Mouse (Mus musculus): ENCODE data around the gene Cobl. TPM values are rescaled to one million over a fixed set of nuclear protein-coding genes. Genes with fewer than 3 reads are reported as not detected.

Gene Cobl
- polyA plus RNA-seq, 1 experiment from 2014 or later = 12.0 TPM

GRCm38 (mm10) chr11:12336145-12336544, 128.6 kb downstream of the Cobl start:
- Histone ChIP-seq H3K27me3 (no peaks in the 10 kb centered on the region), H3K9ac (no peak overlapping the region), H3K9me3 (no peaks in the 10 kb centered on the region), H3K27ac (peak overlapping the region; percentile 34), H3K4me1 (peaks cover 18% of the 10 kb centered on the region), H3K4me2 (no peak overlapping the region), H3K4me3 (no peak overlapping the region), H3K36me3 (no peaks in the 10 kb centered on the region)
- 41% methylated on average over 12 of the region's 12 CpGs for WGBS
- peak; percentile 64 for ATAC-seq (ENCODE audit: borderline replicate concordance, extremely low read depth, low FRiP score, low TSS enrichment)

DNA sequence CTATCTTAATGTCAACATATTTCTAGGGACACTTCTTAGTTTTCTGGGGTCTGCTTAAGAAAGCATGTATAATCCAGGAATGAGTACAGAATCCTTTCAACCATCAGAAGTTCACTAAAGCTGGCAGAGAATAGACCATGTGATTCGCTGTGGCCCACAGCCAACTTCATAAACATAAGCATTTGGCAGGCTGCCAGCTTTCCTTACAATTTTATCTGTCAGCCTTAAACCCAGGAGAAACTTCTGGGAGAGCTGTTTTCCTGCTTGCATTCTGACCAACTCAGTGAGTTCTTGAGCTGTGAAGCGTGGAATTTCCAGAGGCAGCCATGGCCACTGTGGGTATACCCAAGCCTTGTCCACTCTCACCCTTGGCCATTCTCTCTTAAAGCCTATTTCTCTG, 132.8 kb downstream of the Cobl start:
- peak overlapping the region; percentile 87 for H3K27ac ChIP-seq
- H3K36me3 ChIP-seq = no peaks in the 10 kb centered on the region
- no peak overlapping the region for H3K4me2 ChIP-seq
- no peaks in the 10 kb centered on the region for H3K27me3 ChIP-seq
- H3K4me3 ChIP-seq = no peak overlapping the region
- 16% methylated on average over 2 of the region's 2 CpGs for WGBS
- H3K4me1 ChIP-seq = peaks cover 18% of the 10 kb centered on the region
- no peak overlapping the region for H3K9ac ChIP-seq
- ATAC-seq (ENCODE audit: borderline replicate concordance, extremely low read depth, low FRiP score, low TSS enrichment) = peak; percentile 88
- no peaks in the 10 kb centered on the region for H3K9me3 ChIP-seq

GRCm38 (mm10) chr11:12321445-12321844, 143.3 kb downstream of the Cobl start:
- H3K4me1 ChIP-seq = 0 out of 2 replicates have a peak, but pooled peaks cover 9% of the 10 kb centered on the region
- no peak overlapping the region for H3K9ac ChIP-seq
- no peaks in the 10 kb centered on the region for H3K36me3 ChIP-seq
- WGBS = 65% methylated on average over 1 of the region's 1 CpGs
- H3K27ac ChIP-seq = no peak overlapping the region
- no peak overlapping the region for H3K4me3 ChIP-seq
- no peaks in the 10 kb centered on the region for H3K9me3 ChIP-seq
- H3K4me2 ChIP-seq = no peak overlapping the region
- ATAC-seq (ENCODE audit: borderline replicate concordance, extremely low read depth, low FRiP score, low TSS enrichment) = no peak
- H3K27me3 ChIP-seq = no peaks in the 10 kb centered on the region

- peak; percentile 76 for ATAC-seq (ENCODE audit: borderline replicate concordance, extremely low read depth, low FRiP score, low TSS enrichment)
These were observed 145.4 kb downstream of the Cobl start for GRCm38 (mm10) chr11:12319318-12319717.

DNA sequence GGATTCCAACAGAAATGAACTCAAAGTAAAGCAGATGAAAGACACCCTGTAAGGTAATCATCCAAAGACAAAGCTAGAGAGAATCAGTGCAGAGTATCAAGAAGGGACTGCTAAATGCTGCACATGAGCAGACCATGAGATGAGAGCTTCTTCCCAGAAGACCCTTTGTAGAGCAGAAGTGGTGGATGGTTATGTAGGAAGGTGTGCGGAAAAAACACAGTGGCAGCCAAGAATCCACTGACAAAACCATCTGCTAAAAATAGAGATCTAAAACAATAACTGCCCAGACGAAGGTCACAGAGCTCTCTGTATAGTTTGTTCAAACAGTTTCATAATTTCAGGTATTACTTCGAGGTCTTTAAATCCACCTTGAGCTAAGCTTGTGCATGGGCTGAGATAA, 149.1 kb downstream of the Cobl start:
- Histone ChIP-seq H3K36me3 (no peaks in the 10 kb centered on the region), H3K9ac (no peak overlapping the region), H3K4me2 (no peak overlapping the region), H3K9me3 (no peaks in the 10 kb centered on the region), H3K27me3 (no peaks in the 10 kb centered on the region), H3K4me3 (no peak overlapping the region), H3K4me1 (peaks cover 13% of the 10 kb centered on the region; the same call in 1 of the 2 replicates), H3K27ac (no peak overlapping the region)
- no peak for ATAC-seq (ENCODE audit: borderline replicate concordance, extremely low read depth, low FRiP score, low TSS enrichment)
- WGBS = 56% methylated on average over 3 of the region's 3 CpGs

More at GRCm38 (mm10) chr11:12319318-12319717, 145.4 kb downstream of the Cobl start:
- Histone ChIP-seq H3K27me3 (no peaks in the 10 kb centered on the region), H3K36me3 (no peaks in the 10 kb centered on the region), H3K9me3 (no peaks in the 10 kb centered on the region), H3K27ac (peak overlapping the region; percentile 42), H3K9ac (no peak overlapping the region), H3K4me1 (peaks cover 13% of the 10 kb centered on the region; the same call in 1 of the 2 replicates), H3K4me2 (no peak overlapping the region), H3K4me3 (no peak overlapping the region)
- 71% methylated on average over 3 of the region's 3 CpGs for WGBS

DNA sequence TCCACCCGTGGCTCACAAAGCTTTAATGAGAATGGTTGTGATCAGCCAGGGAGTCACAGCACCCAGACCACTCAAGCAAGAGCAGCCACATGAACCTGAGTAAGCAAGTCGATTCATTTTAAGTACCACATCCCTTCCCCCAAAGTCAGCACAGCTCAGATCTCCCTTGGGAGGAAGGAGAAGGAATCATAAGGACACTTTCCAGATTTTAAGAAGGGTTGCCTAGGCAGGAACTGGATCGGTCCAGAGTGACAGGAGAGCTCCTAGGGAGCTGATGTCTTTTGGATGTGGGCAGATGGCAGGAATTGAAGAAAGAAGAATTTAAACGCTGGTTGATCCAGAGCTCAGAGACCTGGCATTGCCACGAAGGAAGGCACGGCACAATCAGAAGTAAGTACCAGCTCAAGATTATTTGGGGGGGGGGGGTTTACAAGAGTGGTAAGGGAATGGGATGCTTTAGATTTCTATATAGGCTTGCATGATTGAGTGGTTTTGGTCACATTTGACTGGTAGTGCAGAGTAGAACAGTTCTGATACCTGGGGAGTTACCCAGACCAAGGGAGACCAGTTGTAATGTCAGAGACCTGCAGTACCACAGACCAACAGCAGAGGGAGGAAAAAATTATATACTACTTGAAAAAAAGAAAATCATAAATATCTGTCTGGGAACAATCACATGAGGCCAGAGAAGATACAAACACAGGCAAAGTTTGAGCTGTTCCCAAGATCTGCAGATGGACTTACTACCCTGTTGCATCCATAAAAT, 150.3 kb downstream of the Cobl start:
- no peak overlapping the region for H3K9ac ChIP-seq
- H3K36me3 ChIP-seq = no peaks in the 10 kb centered on the region
- H3K27ac ChIP-seq = no peak overlapping the region
- no peaks in the 10 kb centered on the region for H3K27me3 ChIP-seq
- H3K4me1 ChIP-seq = peaks cover 13% of the 10 kb centered on the region; the same call in 1 of the 2 replicates
- H3K4me2 ChIP-seq = no peak overlapping the region
- 73% methylated on average over 6 of the region's 6 CpGs for WGBS
- ATAC-seq (ENCODE audit: borderline replicate concordance, extremely low read depth, low FRiP score, low TSS enrichment) = no peak
- no peaks in the 10 kb centered on the region for H3K9me3 ChIP-seq
- no peak overlapping the region for H3K4me3 ChIP-seq

- no peaks in the 10 kb centered on the region for H3K27me3 ChIP-seq
- no peak overlapping the region for H3K27ac ChIP-seq
- no peak overlapping the region for H3K9ac ChIP-seq
- H3K4me2 ChIP-seq = no peak overlapping the region
- no peaks in the 10 kb centered on the region for H3K36me3 ChIP-seq
- no peak overlapping the region for H3K4me3 ChIP-seq
- WGBS = 62% methylated on average over 6 of the region's 6 CpGs
- H3K9me3 ChIP-seq = no peaks in the 10 kb centered on the region
- ATAC-seq (ENCODE audit: borderline replicate concordance, extremely low read depth, low FRiP score, low TSS enrichment) = no peak
- peaks cover 7% of the 10 kb centered on the region; the same call in 1 of the 2 replicates for H3K4me1 ChIP-seq
These were observed 153.3 kb downstream of the Cobl start for GRCm38 (mm10) chr11:12311419-12311818.

- Histone ChIP-seq H3K4me1 (no peaks in the 10 kb centered on the region), H3K4me3 (no peak overlapping the region), H3K9ac (no peak overlapping the region), H3K27me3 (no peaks in the 10 kb centered on the region), H3K4me2 (no peak overlapping the region), H3K9me3 (no peaks in the 10 kb centered on the region), H3K36me3 (no peaks in the 10 kb centered on the region), H3K27ac (no peak overlapping the region)
- 64% methylated on average over 3 of the region's 3 CpGs for WGBS
- no peak for ATAC-seq (ENCODE audit: borderline replicate concordance, extremely low read depth, low FRiP score, low TSS enrichment)
These were observed 155.2 kb downstream of the Cobl start for GRCm38 (mm10) chr11:12309423-12310023.

DNA sequence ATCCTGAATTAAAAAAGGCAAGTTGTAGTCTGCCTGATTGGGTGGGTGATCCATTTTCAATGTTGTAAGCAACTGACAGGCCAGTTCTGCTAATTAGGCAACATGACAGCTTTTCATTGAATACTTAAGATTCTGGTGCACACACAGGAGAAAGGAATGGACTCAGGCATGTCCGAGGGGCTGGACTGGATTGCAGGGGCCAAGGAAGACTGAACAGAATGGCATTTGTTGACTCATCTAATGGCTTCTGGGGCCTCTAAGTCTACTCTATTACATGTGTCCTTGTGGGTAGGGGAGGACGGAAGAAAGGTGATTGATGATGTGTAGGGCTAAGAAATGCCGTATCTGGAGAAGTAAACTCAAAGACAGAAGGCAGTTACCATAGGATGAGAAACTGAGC, 159.9 kb downstream of the Cobl start:
- no peak overlapping the region for H3K9ac ChIP-seq
- no peak for ATAC-seq (ENCODE audit: borderline replicate concordance, extremely low read depth, low FRiP score, low TSS enrichment)

GRCm38 (mm10) chr11:12299701-12300446, 164.9 kb downstream of the Cobl start:
- H3K36me3 ChIP-seq = no peaks in the 10 kb centered on the region
- 37% methylated on average over 5 of the region's 5 CpGs for WGBS
- 0 out of 2 replicates have a peak, but pooled peaks cover 3% of the 10 kb centered on the region for H3K4me1 ChIP-seq
- H3K27ac ChIP-seq = no peak overlapping the region
- H3K27me3 ChIP-seq = no peaks in the 10 kb centered on the region
- H3K9me3 ChIP-seq = no peaks in the 10 kb centered on the region
- no peak overlapping the region for H3K9ac ChIP-seq
- H3K4me3 ChIP-seq = no peak overlapping the region
- H3K4me2 ChIP-seq = no peak overlapping the region
- ATAC-seq (ENCODE audit: borderline replicate concordance, extremely low read depth, low FRiP score, low TSS enrichment) = no peak

More for the DNA sequence above, 159.9 kb downstream of the Cobl start:
- 41% methylated on average over 3 of the region's 3 CpGs for WGBS
- Histone ChIP-seq H3K27me3 (no peaks in the 10 kb centered on the region), H3K36me3 (no peaks in the 10 kb centered on the region), H3K9me3 (no peaks in the 10 kb centered on the region), H3K4me3 (no peak overlapping the region), H3K4me2 (no peak overlapping the region), H3K27ac (no peak overlapping the region), H3K4me1 (0 out of 2 replicates have a peak, but pooled peaks cover 3% of the 10 kb centered on the region)

DNA sequence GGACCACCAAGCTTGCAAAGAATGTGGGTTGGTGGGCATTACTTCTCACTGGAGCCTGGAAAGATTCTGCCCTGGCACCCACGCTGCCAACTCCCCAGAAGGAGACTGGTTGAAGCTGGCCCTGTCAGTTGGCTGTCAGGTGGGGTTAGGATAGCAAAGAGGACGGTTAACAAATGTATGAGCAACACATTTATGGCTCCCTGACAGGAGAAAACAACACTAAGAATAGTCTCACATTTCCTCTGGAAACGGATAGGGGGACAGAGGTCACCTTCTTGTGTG, 173.2 kb downstream of the Cobl start:
- 30% methylated on average over 3 of the region's 3 CpGs for WGBS
- Histone ChIP-seq H3K9me3 (no peaks in the 10 kb centered on the region), H3K4me2 (no peak overlapping the region), H3K4me3 (no peak overlapping the region), H3K36me3 (no peaks in the 10 kb centered on the region), H3K27me3 (no peaks in the 10 kb centered on the region; the same call in 1 of the 2 replicates), H3K4me1 (0 out of 2 replicates have a peak, but pooled peaks cover 8% of the 10 kb centered on the region), H3K9ac (no peak overlapping the region), H3K27ac (no peak overlapping the region)
- 0 out of 2 replicates have a peak, but pooled peaks have one; percentile 23 for ATAC-seq (ENCODE audit: borderline replicate concordance, extremely low read depth, low FRiP score, low TSS enrichment)
